Mouse (Mus musculus) brain, embryonic 14.5 days (tissue): ENCODE results near the gene Jak2. TPM values are rescaled to one million over a fixed set of nuclear protein-coding genes. Genes with fewer than 3 reads are reported as not detected.

Experiments used
- DNase-seq: peaks from one replicate; pipeline ENCODE4 v3.0.0-alpha.2; 2011; ENCODE audit warnings: low read depth
- CTCF ChIP-seq: fragments of 200-500 bp; IDR thresholded peaks from 2 replicates; pipeline ENCODE4 v1.5.1; 2012; ENCODE audit warnings: inconsistent platforms, mild to moderate bottlenecking, moderate library complexity, borderline replicate concordance; ENCODE audit not compliant: insufficient read depth, insufficient read length; ENCODE audit errors: extremely low read depth
- POLR2A ChIP-seq: fragments of 200-500 bp; IDR thresholded peaks from 2 replicates; pipeline ENCODE4 v1.6.1; 2012; ENCODE audit warnings: mild to moderate bottlenecking, inconsistent platforms, borderline replicate concordance; ENCODE audit not compliant: poor library complexity, insufficient read depth, insufficient read length, severe bottlenecking; ENCODE audit errors: extremely low read depth
- polyA plus RNA-seq: library from polyadenylated mRNA; depleted of rRNA; stranded (reverse); fragments of >200 nt; gene quantifications from 2 replicates; pipeline ENCODE4 v1.2.3, GENCODE M21; 2012; rRNA removed

Gene Jak2
- 27.3 and 29.5 TPM in 2 replicates for polyA plus RNA-seq

DNA sequence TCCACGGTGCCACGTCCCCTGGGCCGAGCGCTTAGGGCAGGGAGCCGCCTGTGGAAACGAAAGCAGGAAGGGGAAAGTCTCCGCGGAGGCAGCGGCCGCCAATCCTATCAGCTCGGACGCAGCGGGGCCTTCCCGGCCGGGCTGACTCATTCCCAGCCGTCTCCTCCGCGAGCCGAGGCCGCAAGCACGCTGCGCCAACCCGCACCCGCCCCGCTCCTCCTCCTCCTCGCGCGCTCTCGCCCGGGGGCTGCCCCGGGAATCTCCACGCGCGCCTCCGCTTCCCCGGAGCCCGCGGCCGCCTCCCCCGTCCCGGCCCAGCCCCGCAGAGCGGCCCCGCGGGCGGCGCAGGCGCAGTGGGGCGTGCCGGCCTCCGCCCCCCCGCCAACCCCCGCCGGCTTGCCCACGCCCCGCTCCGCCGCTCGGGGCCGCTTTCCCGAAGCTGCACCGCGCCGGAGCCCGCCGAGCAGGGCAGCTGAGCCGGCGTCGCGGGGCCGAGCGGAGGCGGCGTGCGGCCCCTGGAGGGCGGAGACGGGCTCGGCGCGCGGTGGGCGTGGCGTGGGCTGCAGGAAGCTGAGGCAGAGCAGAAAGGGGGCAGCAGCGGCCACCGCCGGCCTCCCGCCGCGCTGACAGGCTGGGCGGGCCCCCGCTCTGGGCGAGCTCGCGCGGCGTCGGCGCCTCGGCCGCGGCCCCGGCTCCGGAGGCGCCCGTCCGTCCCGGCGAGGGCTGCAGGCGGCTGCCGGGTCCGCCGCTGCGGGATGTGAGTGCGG lies at the start of gene Jak2:
TSS of gene Jak2 (plus strand) at position 638 of the 767 bp plus-strand sequence.
- TF ChIP-seq POLR2A (peak; percentile 87), CTCF (peak; percentile 34)
- peak; percentile 97 for DNase-seq

GRCm38 (mm10) chr19:29203337-29203736 lies 48.3 kb upstream of the Jak2 start:
- DNase-seq = no peak
- no peak for TF ChIP-seq POLR2A
- TF ChIP-seq CTCF = no peak

- no peak for DNase-seq
- TF ChIP-seq CTCF = no peak
- no peak for TF ChIP-seq POLR2A
Observed at GRCm38 (mm10) chr19:29204583-29204982, 47.0 kb upstream of the Jak2 start.

GRCm38 (mm10) chr19:29205267-29205666 lies 46.4 kb upstream of the Jak2 start:
- no peak for TF ChIP-seq POLR2A
- TF ChIP-seq CTCF = no peak
- DNase-seq = no peak

GRCm38 (mm10) chr19:29209898-29210297 lies 41.7 kb upstream of the Jak2 start:
- TF ChIP-seq POLR2A (no peak), CTCF (no peak)
- no peak for DNase-seq

DNA sequence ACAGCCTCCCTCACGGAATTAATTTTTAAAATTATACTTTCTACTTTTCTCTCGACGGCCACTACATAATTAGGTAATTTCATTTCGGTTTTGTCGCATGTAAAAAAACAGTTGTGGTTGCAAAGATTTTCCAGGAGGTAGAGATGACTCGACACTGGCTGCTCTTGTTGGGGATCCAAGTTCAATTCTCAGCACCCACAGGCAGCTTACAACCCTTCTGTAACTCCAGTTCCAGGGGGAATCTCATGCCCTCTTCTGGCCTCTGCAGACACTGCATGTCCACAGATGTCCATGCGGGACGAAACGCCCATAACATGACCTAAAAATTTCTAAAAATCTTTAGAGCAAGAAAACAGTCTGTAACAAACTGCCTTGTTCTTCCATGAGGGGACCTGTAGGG lies 41.3 kb upstream of the Jak2 start:
- no peak for DNase-seq
- no peak for TF ChIP-seq POLR2A
- TF ChIP-seq CTCF = peak; percentile 2; the same call in 1 of the 2 replicates

DNA sequence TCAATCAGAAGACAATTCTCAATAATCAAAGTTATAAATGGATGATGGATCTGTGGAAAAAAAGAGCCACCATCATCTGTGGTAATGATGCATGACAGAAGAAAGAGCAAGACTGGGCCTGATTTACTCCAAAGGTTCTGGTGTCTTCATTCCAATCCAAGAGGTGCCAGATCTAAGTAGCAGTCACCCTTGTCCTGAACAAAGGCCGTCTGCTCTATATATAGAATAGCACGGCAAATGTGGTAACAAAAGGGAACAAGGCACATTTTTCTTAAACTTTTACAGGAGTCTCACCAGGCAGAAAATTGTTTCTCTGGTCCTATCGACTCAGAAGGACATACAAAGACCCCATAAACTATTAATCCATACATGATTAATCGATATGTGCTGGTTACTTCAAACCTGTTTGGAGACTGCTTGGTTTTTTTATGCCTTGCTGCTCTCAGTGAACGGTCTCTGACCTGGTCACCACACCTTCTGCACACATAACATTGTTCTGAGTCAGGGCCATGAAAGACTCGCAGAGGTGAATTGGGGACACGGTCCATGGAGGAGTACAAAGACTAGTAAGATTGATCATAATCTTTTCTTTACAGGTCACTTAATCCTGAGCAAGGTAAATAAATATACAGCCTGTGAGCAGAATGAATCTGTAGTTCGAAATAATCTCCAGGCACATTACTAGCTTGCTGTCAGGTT lies 35.7 kb upstream of the Jak2 start:
- TF ChIP-seq CTCF (no peak), POLR2A (no peak)
- DNase-seq = no peak

- peak; percentile 25 for DNase-seq
- TF ChIP-seq POLR2A (no peak), CTCF (no peak)
Observed at GRCm38 (mm10) chr19:29221867-29222266, 29.8 kb upstream of the Jak2 start.

DNA sequence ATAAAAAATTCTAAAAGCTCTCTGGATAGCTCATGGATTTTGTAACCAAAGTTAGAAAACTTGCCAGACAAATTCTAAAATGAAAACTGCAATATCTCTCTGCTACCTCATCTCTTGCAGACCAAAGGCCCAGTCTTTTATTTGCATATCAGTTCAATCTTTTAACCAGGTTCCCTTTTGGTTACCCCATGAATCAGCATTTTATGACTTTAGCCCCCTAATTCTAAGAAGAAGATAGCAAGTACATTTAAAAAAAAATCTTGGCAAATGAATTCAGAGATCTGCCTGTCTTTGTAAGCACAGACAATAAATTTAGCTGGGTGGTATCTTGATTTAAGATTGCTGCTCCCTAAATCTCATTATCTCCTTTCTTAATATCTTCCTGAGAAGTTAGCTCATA lies 26.7 kb upstream of the Jak2 start:
- no peak for DNase-seq
- TF ChIP-seq CTCF (no peak), POLR2A (no peak)

DNA sequence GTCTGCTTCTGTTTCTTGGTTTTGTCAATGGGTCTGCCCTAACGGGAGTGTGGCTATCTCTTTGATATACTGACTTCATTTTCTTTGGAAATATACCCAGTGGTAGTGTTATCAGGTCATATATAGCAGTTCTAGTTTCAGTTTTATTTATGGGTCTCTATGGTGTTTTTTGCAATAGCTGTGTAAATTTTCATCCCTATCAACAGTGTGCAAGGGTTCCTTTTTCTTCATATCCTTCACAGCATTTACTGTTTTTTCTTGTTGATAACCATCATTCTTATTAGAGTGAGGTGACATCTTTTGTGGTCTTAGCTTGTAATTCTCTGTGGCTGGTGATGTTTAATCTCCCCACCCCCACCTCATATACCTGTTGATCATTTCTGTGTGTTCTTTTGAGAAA lies 24.6 kb upstream of the Jak2 start:
- TF ChIP-seq CTCF (no peak), POLR2A (no peak)
- DNase-seq = no peak

GRCm38 (mm10) chr19:29227941-29228590 lies 23.6 kb upstream of the Jak2 start:
- DNase-seq = no peak
- no peak for TF ChIP-seq POLR2A
- no peak for TF ChIP-seq CTCF
